Mouse (Mus musculus): ENCODE data around the gene Zan.

- TF ChIP-seq FLI1 (IDR thresholded peaks at IDR 0.05; ENCODE audit: low read length) (no peak), GATA1 (IDR thresholded peaks at IDR 0.05; ENCODE audit: borderline replicate concordance, low read length) (no peak)
Measured at GRCm38 (mm10) chr5:137343412-137343811, 133.5 kb downstream of the Zan start.

All from megakaryocyte, embryonic 14.5 days (primary cell).